Mouse (Mus musculus) left cerebral cortex, postnatal 14 days (tissue): ENCODE measurements around the gene Espn. TPM values are rescaled to one million over a fixed set of nuclear protein-coding genes. Genes with fewer than 3 reads are reported as not detected.

Experiments used
- DNase-seq, 2 experiments: peaks; one replicate each; pipeline ENCODE4 v3.0.0; 2021 to 2022; ENCODE audit warnings: low spot score in 2 of 2, mixed read lengths in 1 of 2
- intact Hi-C: fragments of 180-260 bp; cut with DNase I; formaldehyde crosslinking; loops from one replicate; pipeline ENCODE4 v1.15.1; 2025
- total RNA-seq, 2 experiments: library from RNA; stranded (reverse); gene quantifications; 2 replicates each; pipeline ENCODE4 v1.2.3; 2021

Espn gene
- total RNA-seq, 2 experiments from 2014 or later, result 0.24 to 0.44 TPM

- intact Hi-C loops, result no loop called here
- peak; percentile 63 to 64 for DNase-seq
Measured at GRCm38 (mm10) chr4:152157779-152158584, 5.8 kb upstream of the Espn start.

- no peak for DNase-seq
- intact Hi-C loops, result no loop called here
Measured at GRCm38 (mm10) chr4:152155019-152155418, 2.8 kb upstream of the Espn start.

DNA sequence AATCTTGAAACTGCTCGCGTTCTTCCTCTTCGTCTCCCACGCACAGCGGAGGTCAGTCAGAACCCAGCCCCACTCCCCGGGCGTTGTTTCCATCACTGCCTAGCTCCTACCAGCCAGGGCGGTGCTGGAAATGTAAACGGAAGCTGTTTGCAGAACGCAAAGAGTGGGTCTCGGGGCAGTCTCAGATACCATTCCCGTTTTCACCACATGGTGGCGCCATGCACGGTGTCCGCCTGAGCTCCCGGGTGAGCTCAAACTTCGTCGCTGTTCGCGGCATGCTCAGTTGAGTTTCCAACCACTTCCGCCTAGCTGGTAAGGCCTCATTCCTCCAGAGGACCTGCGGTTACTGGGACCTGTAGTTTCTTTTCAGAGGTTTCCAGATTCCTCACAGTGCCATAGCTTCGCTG, 1.6 kb upstream of the Espn start:
- peak; percentile 84 to 87 for DNase-seq
- intact Hi-C loops, result no loop called here

DNA sequence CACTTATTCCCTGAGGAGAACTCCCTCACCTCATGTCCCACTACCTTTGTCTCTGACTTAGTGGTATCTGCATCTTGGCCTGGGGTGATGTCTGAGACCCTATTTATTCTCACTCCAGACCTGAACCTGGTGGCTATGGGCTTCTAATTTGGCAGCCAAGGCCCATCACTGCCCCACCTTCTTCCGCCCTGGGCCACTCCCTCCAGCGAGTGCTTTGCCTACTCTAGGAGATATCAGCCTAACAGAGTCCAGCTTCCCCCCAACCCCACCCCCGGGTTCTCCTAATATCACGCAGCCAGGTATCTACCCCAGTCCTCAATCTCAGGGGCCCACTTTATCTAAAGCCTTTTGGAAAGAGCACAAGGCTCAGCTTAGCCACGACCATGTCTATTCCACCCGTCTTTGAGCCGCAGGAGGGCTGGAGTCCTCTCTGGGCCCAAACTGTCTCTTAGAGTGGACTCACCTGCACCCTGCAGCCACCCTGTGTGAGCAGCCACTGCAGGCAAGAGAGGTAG, 663 bp downstream of the Espn start:
- intact Hi-C loops, result no loop called here
- DNase-seq, result no peak

GRCm38 (mm10) chr4:152150546-152150945, 1.6 kb downstream of the Espn start:
- intact Hi-C loops, result no loop called here
- DNase-seq, result no peak

GRCm38 (mm10) chr4:152146033-152146827, 5.9 kb downstream of the Espn start:
- intact Hi-C loops, result no loop called here

DNA sequence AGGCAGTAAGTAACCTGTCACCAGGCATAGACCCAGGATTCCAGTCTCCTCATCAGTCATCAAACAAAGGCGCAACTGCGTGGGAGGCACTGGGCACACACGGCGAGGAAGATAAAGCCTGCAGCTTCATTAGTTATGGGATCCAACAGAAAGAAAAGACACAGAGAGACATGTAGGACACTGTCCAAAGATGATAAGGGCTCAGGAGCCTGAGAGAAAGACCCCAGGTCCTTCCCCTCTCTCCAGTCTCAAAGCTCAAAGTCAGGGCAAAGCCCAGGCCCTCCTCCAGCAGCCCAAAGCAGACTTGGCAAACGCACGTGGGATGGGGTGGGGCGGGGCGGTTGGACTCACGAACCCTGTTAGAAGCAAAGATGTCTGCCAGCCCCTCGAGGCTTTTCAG, 6.7 kb downstream of the Espn start:
- DNase-seq, result no peak
- intact Hi-C loops, result no loop called here

More at GRCm38 (mm10) chr4:152146033-152146827, 5.9 kb downstream of the Espn start:
- no peak for DNase-seq

DNA sequence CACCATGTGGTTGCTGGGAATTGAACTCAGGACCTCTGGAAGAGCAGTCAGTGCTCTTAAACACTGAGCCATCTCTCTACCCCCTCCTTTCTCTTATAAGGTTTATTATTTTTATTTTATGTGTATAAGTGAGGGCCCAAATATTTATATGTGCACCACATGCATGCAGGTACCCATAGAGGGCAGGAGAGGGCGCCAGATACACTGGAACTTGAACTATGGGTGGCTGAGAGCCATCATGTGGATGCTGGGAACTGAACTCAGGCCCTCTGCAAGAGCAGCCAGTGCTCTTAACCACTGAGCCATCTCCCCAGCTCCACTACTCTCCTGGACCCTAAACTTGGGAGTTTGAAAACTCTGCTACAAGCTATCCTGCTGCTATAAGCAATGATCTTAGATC, 8.5 kb downstream of the Espn start:
- intact Hi-C loops, result no loop called here
- DNase-seq, result no peak

- peak in 1 of 2 experiments; percentile 40 for DNase-seq
- intact Hi-C loops, result no loop called here
Measured at GRCm38 (mm10) chr4:152141521-152142135, 10.5 kb downstream of the Espn start.

GRCm38 (mm10) chr4:152140441-152140840, 11.7 kb downstream of the Espn start:
- intact Hi-C loops, result no loop called here
- DNase-seq, result peak; percentile 45 to 65

DNA sequence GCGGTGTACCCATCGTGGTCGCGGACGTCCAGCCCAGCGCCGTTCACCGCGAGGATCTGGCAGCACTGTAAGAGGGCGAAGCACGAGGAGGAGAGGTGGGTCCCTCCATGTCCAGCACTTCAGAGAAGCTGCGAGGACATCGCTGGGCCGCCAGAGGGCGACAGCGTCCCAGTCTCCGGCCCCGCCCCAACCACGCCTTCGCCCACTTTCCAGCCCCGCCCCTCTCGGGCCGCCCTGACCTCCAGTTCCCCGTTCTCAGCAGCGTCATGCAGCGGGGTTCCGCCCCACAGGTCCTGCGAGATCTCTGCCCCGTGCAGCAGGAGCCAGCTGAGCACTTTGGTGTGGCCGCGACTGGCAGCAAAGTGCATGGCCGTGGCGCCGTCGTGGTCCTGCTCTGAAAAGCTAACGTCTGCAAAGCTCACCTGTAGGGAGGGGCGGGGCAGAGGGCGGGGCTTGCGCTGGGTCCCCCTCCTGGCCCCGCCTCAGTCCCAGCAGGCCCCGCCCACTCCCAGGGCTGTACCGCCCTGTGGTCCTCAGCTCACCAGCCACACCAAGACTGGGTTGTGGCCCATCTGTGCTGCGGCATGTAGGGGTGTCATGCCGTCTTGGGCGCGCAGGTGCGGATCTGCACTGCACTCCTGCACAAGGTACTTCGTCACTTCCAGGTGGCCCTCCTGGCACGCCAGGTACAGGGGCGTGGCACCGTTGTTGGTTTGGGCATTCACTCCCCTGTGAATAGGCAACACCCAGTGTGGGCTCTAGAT, 13.5 kb downstream of the Espn start:
- DNase-seq, result peak; percentile 63 to 66
- intact Hi-C loops, result no loop called here

GRCm38 (mm10) chr4:152136876-152137250, 15.3 kb downstream of the Espn start:
- no peak for DNase-seq
- intact Hi-C loops, result no loop called here

DNA sequence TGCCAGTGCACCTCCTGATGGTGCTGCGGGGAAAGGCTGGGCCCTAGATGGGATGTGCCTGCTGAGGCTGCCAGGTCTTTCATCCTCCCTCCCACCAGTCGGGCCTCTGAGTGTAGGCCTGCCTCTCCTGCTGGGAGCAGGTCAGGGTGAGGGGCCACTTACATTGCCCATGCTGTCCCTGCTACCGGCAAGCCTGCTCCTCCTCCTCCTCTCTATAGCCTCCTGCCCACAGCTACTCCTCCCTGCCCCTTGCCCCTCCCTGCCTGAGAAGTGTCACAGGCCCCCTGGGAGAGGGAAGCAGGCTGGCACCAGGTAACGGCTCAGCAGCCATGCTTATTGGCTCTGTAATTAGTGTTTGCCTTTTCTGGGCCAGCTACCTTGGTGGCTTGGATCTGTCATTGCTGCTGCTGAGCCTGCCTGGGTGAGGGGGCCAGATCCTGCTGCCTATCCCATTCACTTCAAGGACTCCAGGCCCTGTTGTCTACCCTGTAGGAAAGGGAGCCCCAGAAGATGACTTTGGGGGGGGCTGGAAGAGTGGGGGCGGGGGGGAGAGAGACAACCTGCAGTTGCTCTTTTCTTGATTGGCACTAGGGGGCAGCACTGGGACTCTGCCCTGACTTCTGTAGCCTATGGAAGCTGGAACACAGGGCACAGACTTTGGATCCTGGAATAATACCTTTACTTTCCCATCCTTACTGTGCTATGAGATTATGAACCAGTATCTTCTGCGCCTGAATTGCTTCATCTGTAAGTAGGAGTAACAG, 15.9 kb downstream of the Espn start:
- intact Hi-C loops, result no loop called here
- DNase-seq, result no peak

DNA sequence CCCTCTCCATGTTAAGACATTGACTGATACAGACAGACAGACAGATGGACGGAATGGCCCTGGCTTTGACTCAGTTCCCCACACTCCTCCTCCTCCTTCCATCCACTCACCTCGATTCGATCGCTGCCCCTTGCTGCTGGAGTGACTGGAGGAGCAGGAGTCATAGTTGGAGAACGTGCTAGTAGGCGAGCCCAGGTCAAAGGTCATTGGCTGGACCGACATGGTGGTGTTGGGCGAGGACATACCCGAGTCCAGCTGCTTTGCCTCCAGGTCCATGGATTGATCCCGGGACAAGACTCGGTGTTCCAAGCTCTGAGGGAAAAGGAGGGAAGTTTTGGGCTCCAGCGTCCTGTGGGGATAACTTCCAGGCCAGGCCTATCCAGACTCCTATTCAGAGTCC, 16.8 kb downstream of the Espn start:
- intact Hi-C loops, result no loop called here
- DNase-seq, result no peak

- no peak for DNase-seq
Measured at GRCm38 (mm10) chr4:152134507-152134906, 17.7 kb downstream of the Espn start.

GRCm38 (mm10) chr4:152133213-152133612, 19.0 kb downstream of the Espn start:
- intact Hi-C loops, result no loop called here
- DNase-seq, result no peak

More at GRCm38 (mm10) chr4:152134507-152134906, 17.7 kb downstream of the Espn start:
- intact Hi-C loops, result no loop called here

GRCm38 (mm10) chr4:152132772-152133169, 19.4 kb downstream of the Espn start:
- no peak for DNase-seq
- intact Hi-C loops, result no loop called here
